Comparison of ENCODE assay signal across 8 mouse cellular contexts in genomic region chr12:98573317-98574270, GRCm38 (mm10). TPM values are rescaled to one million over a fixed set of nuclear protein-coding genes. Genes with fewer than 3 reads are reported as not detected.
DNase-seq lines count a peak whose midpoint lies in the region; ATAC-seq and TF ChIP-seq lines count a peak whose summit lies in the region.

No protein-coding gene starts in this region.

- H3K9ac ChIP-seq in kidney, postnatal 0 days (ENCODE audit: low read depth, low read length): no peak overlapping the region

- no peaks in the 10 kb centered on the region for H3K9me3 ChIP-seq in kidney, postnatal 0 days (replicated peaks; ENCODE audit: low read length)

- H3K4me3 ChIP-seq in kidney, postnatal 0 days (replicated peaks; ENCODE audit: low read depth, low read length): peak overlapping the region; percentile 66
- H3K4me3 ChIP-seq in olfactory bulb, adult 2 months (ENCODE audit: insufficient read depth, low read depth, low read length): peak overlapping the region; percentile 81

- DNase-seq in kidney, postnatal 0 days (ENCODE audit: low spot score): peak; percentile 3
- no peak for DNase-seq in kidney, postnatal 10 days
- DNase-seq in cerebellum, adult 9-11 months: peak; percentile 93
- peak; percentile 70 to 71 for DNase-seq in frontal cortex, postnatal 14 days (ENCODE audit: low spot score in 2 of 2)
- peak; percentile 82 to 84 for DNase-seq in left cerebral cortex, postnatal 10 days (ENCODE audit: extremely low spot score in 1 of 2, low spot score in 2 of 2)
- no peak for DNase-seq in c-Kit-positive CD71-positive TER-119-positive erythroid progenitor cells, embryonic 14.5 days (ENCODE audit: low spot score)
- DNase-seq in spleen, postnatal 36 days (ENCODE audit: low spot score in 2 of 2): no peak

- no peaks in the 10 kb centered on the region for H3K4me1 ChIP-seq in kidney, postnatal 0 days (replicated peaks; ENCODE audit: insufficient read depth, low read length)
- H3K4me1 ChIP-seq in olfactory bulb, adult 2 months (ENCODE audit: control insufficient read depth, insufficient read depth, low read length): peaks cover 20% of the 10 kb centered on the region

- H3K36me3 ChIP-seq in kidney, postnatal 0 days (ENCODE audit: insufficient read depth, low read length): no peaks in the 10 kb centered on the region

- ATAC-seq in kidney, postnatal 0 days (replicated peaks; ENCODE audit: low FRiP score, low read depth): no peak

- WGBS in kidney, postnatal 0 days: 18% methylated on average over 25 of the region's 25 CpGs
- 7% methylated on average over 25 of the region's 25 CpGs for WGBS in olfactory bulb, adult 2 months

- peak overlapping the region; percentile 99 for H3K4me2 ChIP-seq in kidney, postnatal 0 days (ENCODE audit: low read length)

- intact Hi-C loops in left cerebral cortex, postnatal 10 days (cut with DNase I): loop anchor here (5.0 kb wide), 3 partner anchors 36 to 116 kb away; no protein-coding TSS in a partner anchor

- TF ChIP-seq CTCF in kidney, postnatal 0 days (IDR thresholded peaks at IDR 0.05; ENCODE audit: low read depth): no peak
- TF ChIP-seq CTCF in olfactory bulb, adult 2 months (IDR thresholded peaks at IDR 0.05; ENCODE audit: insufficient read depth, low read depth, low read length): no peak

- peaks cover 18% of the 10 kb centered on the region for H3K27me3 ChIP-seq in kidney, postnatal 0 days (ENCODE audit: insufficient read depth, low read length)

- TF ChIP-seq POLR2A in olfactory bulb, adult 2 months (IDR thresholded peaks at IDR 0.05; ENCODE audit: insufficient read depth, low read depth, low read length): 0 out of 2 replicates have a peak, but pooled peaks have one; percentile 33

- H3K27ac ChIP-seq in kidney, postnatal 0 days: no peak overlapping the region
- peak overlapping the region; percentile 95 for H3K27ac ChIP-seq in olfactory bulb, adult 2 months (ENCODE audit: insufficient read depth, low read depth, low read length)

RNA-seq across cellular contexts. Expression of gene Kcnk10, which starts 4.5 kb away (rescaled TPM):
- polyA plus RNA-seq in kidney, postnatal 0 days (2015; fragmentation: Nextera tagmentation; extraction: Ambion mirVana): 0.49 and 0.79 TPM in 2 replicates
- 10 to 100 TPM; 44.2 to 46.2 TPM for total RNA-seq in left cerebral cortex, postnatal 10 days (2021)
- polyA plus RNA-seq in olfactory bulb, adult 2 months (2012; ENCODE audit: insufficient read depth, insufficient read length, low replicate concordance, missing spikeins): 50.8 TPM in 1 of 2 replicates, not detected in the other

RNA-seq across cellular contexts. Expression of gene Spata7, which starts 54.4 kb away (rescaled TPM):
- 11.3 and 13.2 TPM in 2 replicates for polyA plus RNA-seq in kidney, postnatal 0 days (2015; fragmentation: Nextera tagmentation; extraction: Ambion mirVana)
- 10 to 100 TPM; 37.9 to 38.5 TPM for total RNA-seq in left cerebral cortex, postnatal 10 days (2021)
- polyA plus RNA-seq in olfactory bulb, adult 2 months (2012; ENCODE audit: insufficient read depth, insufficient read length, low replicate concordance, missing spikeins): not detected in 2 replicates

Comparison
In these comparisons a context has a peak if more than half of its experiments do, and no peak if none do; other contexts are left out.
1. DNase-seq: peak in kidney, postnatal 0 days (single experiment), cerebellum, adult 9-11 months (single experiment), frontal cortex, postnatal 14 days (2 of 2) and left cerebral cortex, postnatal 10 days (2 of 2); none in kidney, postnatal 10 days (single experiment), c-Kit-positive CD71-positive TER-119-positive erythroid progenitor cells, embryonic 14.5 days (single experiment) and spleen, postnatal 36 days (0 of 2).
2. RNA of gene Kcnk10, which starts 4.5 kb away (polyA plus RNA-seq): 50.8 TPM in olfactory bulb, adult 2 months; 0.49 to 0.79 TPM in kidney, postnatal 0 days; every median in the first group is over 10 times any median in the second.